Mouse (Mus musculus): ENCODE measurements at regions not wholly inside any gene's neighbourhood (a gene's known extent, or its start where the extent isn't known, plus 50 kb on each side); places are given as distances from the start of the nearest gene placed in this dataset.

DNA sequence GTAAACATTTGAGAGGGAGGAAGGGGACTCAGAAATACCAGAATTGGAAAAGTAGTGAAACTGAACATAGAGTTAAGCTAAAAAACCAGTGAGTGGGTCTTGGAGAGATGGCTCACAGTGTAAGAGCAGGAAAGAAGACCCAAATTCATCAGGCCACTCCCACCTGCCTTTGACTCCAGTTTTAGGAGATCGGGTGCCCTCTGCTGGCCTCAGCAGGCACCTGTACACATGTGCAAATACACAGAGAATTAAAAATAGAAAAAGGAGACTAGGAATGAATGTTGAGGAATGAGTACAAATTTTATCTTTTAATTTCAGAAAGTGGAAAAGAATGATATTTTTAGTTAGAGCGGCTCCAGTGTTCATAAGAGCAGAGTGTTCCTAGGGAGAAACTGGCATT is 414.7 kb downstream of the Rnf144b start:
- TF ChIP-seq POLR2A (IDR thresholded peaks at IDR 0.05; ENCODE audit: insufficient read depth, low read length) (no peak), CTCF (IDR thresholded peaks at IDR 0.05; ENCODE audit: low read depth, low read length) (no peak), EP300 (IDR thresholded peaks at IDR 0.05; ENCODE audit: insufficient read depth, low read depth, low read length) (no peak)
